Mouse (Mus musculus): ENCODE data around the gene Gm3854. TPM values are rescaled to one million over a fixed set of nuclear protein-coding genes. Genes with fewer than 3 reads are reported as not detected.
"Not testable (repeated sequence)": the region's sequence is repeated elsewhere in the genome, so short reads cannot be mapped to it uniquely, and the experiment has no call there.

The Gm3854 gene
- 1.4 and 1.6 TPM in 2 replicates for polyA plus RNA-seq (2014; fragmentation: Nextera tagmentation; extraction: Ambion mirVana)

- Histone ChIP-seq H3K36me3 (replicated peaks; ENCODE audit: control insufficient read depth, insufficient read depth, low read depth, low read length) (no peaks in the 10 kb centered on the region), H3K9me3 (replicated peaks; ENCODE audit: control insufficient read depth, low read length) (no peaks in the 10 kb centered on the region), H3K27me3 (ENCODE audit: control insufficient read depth, insufficient read depth, low read length) (no peaks in the 10 kb centered on the region), H3K9ac (replicated peaks; ENCODE audit: low read length) (peak within 1 kb of the TSS; percentile 70), H3K4me1 (ENCODE audit: control insufficient read depth, insufficient read depth, low read length) (no peaks in the 10 kb centered on the region), H3K27ac (replicated peaks; ENCODE audit: low read depth, low read length) (no peak within 1 kb of the TSS), H3K4me3 (ENCODE audit: low read depth, low read length) (peak within 1 kb of the TSS; percentile 64), H3K4me2 (ENCODE audit: low read depth, low read length) (no peak within 1 kb of the TSS; the same call in 1 of the 2 replicates)
- ATAC-seq (replicated peaks; ENCODE audit: insufficient number of reproducible peaks, low FRiP score, low TSS enrichment, low read depth) (peak; percentile 92), DNase-seq (ENCODE audit: low spot score) (peak; percentile 89)
- under 1% methylated on average over 26 of the region's 26 CpGs for WGBS
Observed at GRCm38 (mm10) chr7:6343501-6344071, at the start of gene Gm3854. TSS of gene Gm3854 (plus strand) at chr7:6343759.

GRCm38 (mm10) chr7:6300796-6301195, 42.8 kb upstream of the Gm3854 start:
- 72% methylated on average over 11 of the region's 11 CpGs for WGBS

GRCm38 (mm10) chr7:6330458-6331232, 12.9 kb upstream of the Gm3854 start:
- Histone ChIP-seq H3K27me3 (ENCODE audit: control insufficient read depth, insufficient read depth, low read length) (no peaks in the 10 kb centered on the region), H3K27ac (replicated peaks; ENCODE audit: low read depth, low read length) (no peak overlapping the region), H3K4me3 (ENCODE audit: low read depth, low read length) (peak overlapping the region; percentile 42), H3K4me1 (ENCODE audit: control insufficient read depth, insufficient read depth, low read length) (no peaks in the 10 kb centered on the region), H3K36me3 (replicated peaks; ENCODE audit: control insufficient read depth, insufficient read depth, low read depth, low read length) (no peaks in the 10 kb centered on the region), H3K9ac (replicated peaks; ENCODE audit: low read length) (peak overlapping the region; percentile 76), H3K4me2 (ENCODE audit: low read depth, low read length) (peak overlapping the region; percentile 44), H3K9me3 (replicated peaks; ENCODE audit: control insufficient read depth, low read length) (no peaks in the 10 kb centered on the region)
- peak; percentile 87 for ATAC-seq (replicated peaks; ENCODE audit: insufficient number of reproducible peaks, low FRiP score, low TSS enrichment, low read depth)
- 19% methylated on average over 23 of the region's 23 CpGs for WGBS
- DNase-seq (ENCODE audit: low spot score) = no peak

More at GRCm38 (mm10) chr7:6300796-6301195, 42.8 kb upstream of the Gm3854 start:
- H3K4me2 ChIP-seq (ENCODE audit: low read depth, low read length); ATAC-seq (replicated peaks; ENCODE audit: insufficient number of reproducible peaks, low FRiP score, low TSS enrichment, low read depth); H3K4me3 ChIP-seq (ENCODE audit: low read depth, low read length); H3K27ac ChIP-seq (replicated peaks; ENCODE audit: low read depth, low read length); DNase-seq (ENCODE audit: low spot score); H3K36me3 ChIP-seq (replicated peaks; ENCODE audit: control insufficient read depth, insufficient read depth, low read depth, low read length); H3K9me3 ChIP-seq (replicated peaks; ENCODE audit: control insufficient read depth, low read length); H3K9ac ChIP-seq (replicated peaks; ENCODE audit: low read length); H3K27me3 ChIP-seq (ENCODE audit: control insufficient read depth, insufficient read depth, low read length); H3K4me1 ChIP-seq (ENCODE audit: control insufficient read depth, insufficient read depth, low read length): not testable (repeated sequence)

GRCm38 (mm10) chr7:6331233-6331956, 12.2 kb upstream of the Gm3854 start, which contains the start of gene Zfp583:
TSS of gene Zfp583 (minus strand) at chr7:6331285.
- Histone ChIP-seq H3K9me3 (replicated peaks; ENCODE audit: control insufficient read depth, low read length) (no peaks in the 10 kb centered on the region), H3K36me3 (replicated peaks; ENCODE audit: control insufficient read depth, insufficient read depth, low read depth, low read length) (no peaks in the 10 kb centered on the region), H3K4me1 (ENCODE audit: control insufficient read depth, insufficient read depth, low read length) (no peaks in the 10 kb centered on the region), H3K4me2 (ENCODE audit: low read depth, low read length) (peak within 1 kb of the TSS; percentile 44), H3K27me3 (ENCODE audit: control insufficient read depth, insufficient read depth, low read length) (no peaks in the 10 kb centered on the region), H3K27ac (replicated peaks; ENCODE audit: low read depth, low read length) (peak within 1 kb of the TSS; percentile 72), H3K9ac (replicated peaks; ENCODE audit: low read length) (peak within 1 kb of the TSS; percentile 76), H3K4me3 (ENCODE audit: low read depth, low read length) (peak within 1 kb of the TSS; percentile 42)
- 3% methylated on average over 31 of the region's 31 CpGs for WGBS
- ATAC-seq (replicated peaks; ENCODE audit: insufficient number of reproducible peaks, low FRiP score, low TSS enrichment, low read depth) (peak; percentile 91), DNase-seq (ENCODE audit: low spot score) (peak; percentile 90)

- H3K27ac ChIP-seq (replicated peaks; ENCODE audit: low read depth, low read length) = no peak overlapping the region
- H3K4me2 ChIP-seq (ENCODE audit: low read depth, low read length) = no peak overlapping the region
- H3K4me1 ChIP-seq (ENCODE audit: control insufficient read depth, insufficient read depth, low read length) = no peaks in the 10 kb centered on the region
- no peak overlapping the region for H3K9ac ChIP-seq (replicated peaks; ENCODE audit: low read length)
- ATAC-seq (replicated peaks; ENCODE audit: insufficient number of reproducible peaks, low FRiP score, low TSS enrichment, low read depth) (no peak), DNase-seq (ENCODE audit: low spot score) (no peak)
- no peak overlapping the region for H3K4me3 ChIP-seq (ENCODE audit: low read depth, low read length)
- no peaks in the 10 kb centered on the region for H3K9me3 ChIP-seq (replicated peaks; ENCODE audit: control insufficient read depth, low read length)
- WGBS = 83% methylated on average over 5 of the region's 5 CpGs
- no peaks in the 10 kb centered on the region for H3K36me3 ChIP-seq (replicated peaks; ENCODE audit: control insufficient read depth, insufficient read depth, low read depth, low read length)
- no peaks in the 10 kb centered on the region for H3K27me3 ChIP-seq (ENCODE audit: control insufficient read depth, insufficient read depth, low read length)
Observed at GRCm38 (mm10) chr7:6339865-6340264, 3.7 kb upstream of the Gm3854 start.

- Histone ChIP-seq H3K9me3 (replicated peaks; ENCODE audit: control insufficient read depth, low read length) (no peaks in the 10 kb centered on the region), H3K36me3 (replicated peaks; ENCODE audit: control insufficient read depth, insufficient read depth, low read depth, low read length) (no peaks in the 10 kb centered on the region), H3K27me3 (ENCODE audit: control insufficient read depth, insufficient read depth, low read length) (no peaks in the 10 kb centered on the region), H3K4me2 (ENCODE audit: low read depth, low read length) (no peak overlapping the region; the same call in 1 of the 2 replicates), H3K27ac (replicated peaks; ENCODE audit: low read depth, low read length) (no peak overlapping the region), H3K4me3 (ENCODE audit: low read depth, low read length) (peak overlapping the region; percentile 64), H3K4me1 (ENCODE audit: control insufficient read depth, insufficient read depth, low read length) (no peaks in the 10 kb centered on the region), H3K9ac (replicated peaks; ENCODE audit: low read length) (peak overlapping the region; percentile 70)
- 35% methylated on average over 10 of the region's 10 CpGs for whole genome bisulfite sequencing
- no peak for ATAC-seq (replicated peaks; ENCODE audit: insufficient number of reproducible peaks, low FRiP score, low TSS enrichment, low read depth)
- DNase-seq (ENCODE audit: low spot score) = no peak
Observed at GRCm38 (mm10) chr7:6344124-6344523, 565 bp downstream of the Gm3854 start.

GRCm38 (mm10) chr7:6358121-6358520, 14.6 kb downstream of the Gm3854 start:
- no peaks in the 10 kb centered on the region for H3K9me3 ChIP-seq (replicated peaks; ENCODE audit: control insufficient read depth, low read length)
- H3K4me2 ChIP-seq (ENCODE audit: low read depth, low read length) = no peak overlapping the region
- H3K4me1 ChIP-seq (ENCODE audit: control insufficient read depth, insufficient read depth, low read length) = no peaks in the 10 kb centered on the region
- no peaks in the 10 kb centered on the region for H3K36me3 ChIP-seq (replicated peaks; ENCODE audit: control insufficient read depth, insufficient read depth, low read depth, low read length)
- ATAC-seq (replicated peaks; ENCODE audit: insufficient number of reproducible peaks, low FRiP score, low TSS enrichment, low read depth) = no peak
- H3K9ac ChIP-seq (replicated peaks; ENCODE audit: low read length) = no peak overlapping the region
- no peaks in the 10 kb centered on the region for H3K27me3 ChIP-seq (ENCODE audit: control insufficient read depth, insufficient read depth, low read length)
- 65% methylated on average over 2 of the region's 2 CpGs for WGBS
- H3K4me3 ChIP-seq (ENCODE audit: low read depth, low read length) = no peak overlapping the region
- no peak overlapping the region for H3K27ac ChIP-seq (replicated peaks; ENCODE audit: low read depth, low read length)
- no peak for DNase-seq (ENCODE audit: low spot score)

All from embryonic facial prominence, embryonic 11.5 days (tissue).